Mouse (Mus musculus): ENCODE data around the gene Ccl26. TPM values are rescaled to one million over a fixed set of nuclear protein-coding genes. Genes with fewer than 3 reads are reported as not detected.

The Ccl26 gene
- total and polyA plus RNA-seq, 2 experiments from 2014 or later: not detected

DNA sequence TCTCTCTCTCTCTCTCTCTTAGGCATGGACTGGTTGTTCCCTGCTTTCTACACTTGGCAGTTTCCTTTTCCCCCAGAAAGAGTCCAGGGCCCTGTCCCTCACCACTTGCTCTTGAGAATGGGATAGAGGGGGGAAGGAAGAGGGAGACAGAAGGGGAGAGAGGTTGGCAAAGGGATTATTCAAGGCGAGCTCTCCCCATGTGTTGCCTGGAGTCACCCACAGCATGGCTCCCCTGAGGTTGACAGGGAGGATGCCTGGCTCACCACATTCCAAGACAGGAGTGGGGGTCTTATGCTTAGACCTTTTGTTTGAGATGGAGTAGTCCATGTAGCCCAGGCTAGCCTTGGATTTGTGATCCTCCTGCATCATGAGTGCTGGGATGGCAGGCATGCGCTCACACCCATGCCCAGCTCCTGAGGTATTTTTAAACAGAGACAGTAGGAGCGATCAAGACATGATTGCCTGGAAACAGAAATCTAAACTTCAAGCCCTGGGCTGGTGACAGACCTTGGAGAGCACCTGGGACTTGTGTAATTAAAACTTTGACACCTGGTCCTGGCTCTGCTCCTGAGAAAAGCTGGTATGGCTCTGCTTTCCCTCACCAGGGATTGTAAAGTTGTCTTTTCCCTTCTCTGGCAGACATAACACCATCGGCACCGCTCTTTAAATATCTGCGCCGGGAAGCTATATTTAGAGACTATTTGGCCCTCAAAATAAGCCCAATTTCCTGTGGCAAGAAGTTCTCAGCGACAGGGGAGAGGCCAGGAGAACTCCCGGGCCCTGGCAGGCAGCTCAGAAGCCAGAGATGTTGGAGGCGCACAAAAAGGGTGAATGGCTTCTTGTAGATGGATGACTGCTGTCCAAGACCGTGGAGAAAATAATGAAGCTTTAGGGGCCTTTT lies 38.5 kb downstream of the Ccl26 start:
- DNase-seq (ENCODE audit: low spot score) (no peak), ATAC-seq (ENCODE audit: low FRiP score) (no peak)
- Histone ChIP-seq H3K9ac (replicated peaks; ENCODE audit: low read length, poor library complexity, severe bottlenecking) (no peak overlapping the region), H3K27ac (ENCODE audit: low read depth, low read length) (no peak overlapping the region), H3K4me3 (ENCODE audit: low read depth, low read length) (no peak overlapping the region), H3K4me1 (ENCODE audit: insufficient read depth, low read length) (no peaks in the 10 kb centered on the region), H3K36me3 (ENCODE audit: insufficient read depth, low read length) (no peaks in the 10 kb centered on the region), H3K9me3 (ENCODE audit: low read length) (no peaks in the 10 kb centered on the region), H3K4me2 (ENCODE audit: low read depth, low read length, poor library complexity, severe bottlenecking) (no peak overlapping the region), H3K27me3 (ENCODE audit: insufficient read depth, low read length) (no peaks in the 10 kb centered on the region)
- TF ChIP-seq CTCF (IDR thresholded peaks at IDR 0.05): no peak
- WGBS: 78% methylated on average over 11 of the region's 11 CpGs

DNA sequence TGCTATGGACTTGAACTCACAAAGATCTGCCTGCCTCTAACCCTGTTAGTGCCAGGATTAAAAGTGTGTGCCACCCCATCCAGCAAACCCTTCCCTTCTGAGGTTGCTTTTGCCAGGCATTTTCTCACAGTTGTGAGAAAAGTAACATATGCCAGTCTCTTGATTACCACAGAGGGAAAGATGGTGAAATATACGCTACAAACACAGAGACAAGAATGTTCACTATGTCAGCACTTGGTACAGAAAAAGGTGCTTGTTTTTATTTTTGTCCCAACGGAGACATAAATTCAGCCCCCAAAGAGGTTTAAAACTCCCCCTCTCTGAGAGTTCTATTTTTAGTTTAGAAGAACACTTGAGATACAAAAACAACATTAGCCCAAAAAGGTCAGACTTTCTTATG lies 39.3 kb downstream of the Ccl26 start:
- no peak for ATAC-seq (ENCODE audit: low FRiP score)
- Histone ChIP-seq H3K4me3 (ENCODE audit: low read depth, low read length) (no peak overlapping the region), H3K36me3 (ENCODE audit: insufficient read depth, low read length) (no peaks in the 10 kb centered on the region), H3K27me3 (ENCODE audit: insufficient read depth, low read length) (no peaks in the 10 kb centered on the region), H3K9ac (replicated peaks; ENCODE audit: low read length, poor library complexity, severe bottlenecking) (no peak overlapping the region), H3K27ac (ENCODE audit: low read depth, low read length) (no peak overlapping the region), H3K4me2 (ENCODE audit: low read depth, low read length, poor library complexity, severe bottlenecking) (no peak overlapping the region), H3K9me3 (ENCODE audit: low read length) (no peaks in the 10 kb centered on the region), H3K4me1 (ENCODE audit: insufficient read depth, low read length) (no peaks in the 10 kb centered on the region)
- TF ChIP-seq CTCF (IDR thresholded peaks at IDR 0.05): no peak
- DNase-seq (ENCODE audit: low spot score): no peak
- 89% methylated on average over 2 of the region's 2 CpGs for WGBS

DNA sequence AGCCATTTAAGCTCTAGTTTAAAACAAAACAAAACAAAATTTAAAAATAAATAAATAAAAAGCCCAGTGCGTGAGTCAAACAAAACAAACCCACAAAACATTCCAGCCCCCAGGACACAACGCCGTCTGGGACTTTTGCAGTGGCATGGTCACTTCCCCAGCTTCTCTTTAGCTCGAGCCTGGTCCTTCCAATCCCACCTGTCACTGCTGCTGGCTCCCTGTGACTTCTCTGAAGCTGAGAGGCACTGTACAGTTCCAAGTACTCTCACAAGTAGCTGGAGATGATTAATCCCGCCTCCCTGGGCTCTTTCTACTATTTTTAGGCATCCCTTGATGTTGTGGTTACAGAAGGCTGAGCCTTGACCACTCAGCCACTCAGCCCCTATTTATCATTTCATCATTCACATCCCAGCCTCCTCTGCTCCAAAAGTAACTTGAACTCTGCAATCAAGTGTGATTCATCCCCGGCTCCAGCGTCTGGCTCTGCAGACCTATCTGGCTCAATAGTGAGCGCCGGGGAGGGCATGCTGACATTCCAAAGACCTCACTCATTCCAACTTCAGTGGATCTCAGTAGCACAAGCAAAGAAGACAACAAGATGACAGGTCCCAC lies 41.2 kb downstream of the Ccl26 start:
- no peak for TF ChIP-seq CTCF (IDR thresholded peaks at IDR 0.05)
- no peak overlapping the region for H3K4me3 ChIP-seq (ENCODE audit: low read depth, low read length)
- H3K36me3 ChIP-seq (ENCODE audit: insufficient read depth, low read length): no peaks in the 10 kb centered on the region
- DNase-seq (ENCODE audit: low spot score) (no peak), ATAC-seq (ENCODE audit: low FRiP score) (no peak)
- no peak overlapping the region for H3K9ac ChIP-seq (replicated peaks; ENCODE audit: low read length, poor library complexity, severe bottlenecking)
- 88% methylated on average over 9 of the region's 9 CpGs for WGBS
- H3K4me2 ChIP-seq (ENCODE audit: low read depth, low read length, poor library complexity, severe bottlenecking): no peak overlapping the region
- H3K9me3 ChIP-seq (ENCODE audit: low read length): no peaks in the 10 kb centered on the region
- no peaks in the 10 kb centered on the region for H3K27me3 ChIP-seq (ENCODE audit: insufficient read depth, low read length)
- H3K27ac ChIP-seq (ENCODE audit: low read depth, low read length): no peak overlapping the region
- no peaks in the 10 kb centered on the region for H3K4me1 ChIP-seq (ENCODE audit: insufficient read depth, low read length)

DNA sequence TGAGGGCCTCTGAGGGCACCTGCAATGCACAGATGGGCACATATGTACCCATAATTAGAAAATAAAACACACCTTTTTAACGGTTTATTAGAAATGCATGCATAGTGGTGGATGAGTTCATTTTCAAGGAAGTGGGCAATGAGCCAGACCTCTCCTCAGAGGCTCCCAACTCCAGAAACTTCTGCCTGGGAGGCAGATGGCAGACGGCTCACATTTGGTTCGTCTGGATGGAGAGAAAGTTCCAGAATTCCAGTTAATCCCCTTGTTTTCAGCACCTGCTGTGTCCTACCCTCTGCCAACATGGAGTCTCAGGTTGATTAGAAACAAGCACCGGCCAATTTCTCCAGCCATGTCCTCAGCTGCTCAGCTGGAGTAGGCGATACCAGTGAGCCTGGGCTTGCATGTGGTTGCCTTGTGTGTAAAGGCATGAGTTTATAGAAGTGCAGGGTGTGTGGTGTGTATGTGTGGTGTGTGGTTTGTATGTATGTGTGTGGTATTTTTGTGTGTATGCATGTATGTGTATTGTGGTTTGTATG lies 46.0 kb downstream of the Ccl26 start:
- Histone ChIP-seq H3K27ac (ENCODE audit: low read depth, low read length) (no peak overlapping the region), H3K9ac (replicated peaks; ENCODE audit: low read length, poor library complexity, severe bottlenecking) (no peak overlapping the region), H3K9me3 (ENCODE audit: low read length) (no peaks in the 10 kb centered on the region), H3K36me3 (ENCODE audit: insufficient read depth, low read length) (no peaks in the 10 kb centered on the region), H3K4me1 (ENCODE audit: insufficient read depth, low read length) (no peaks in the 10 kb centered on the region), H3K4me2 (ENCODE audit: low read depth, low read length, poor library complexity, severe bottlenecking) (no peak overlapping the region), H3K27me3 (ENCODE audit: insufficient read depth, low read length) (no peaks in the 10 kb centered on the region), H3K4me3 (ENCODE audit: low read depth, low read length) (no peak overlapping the region)
- WGBS: 78% methylated on average over 5 of the region's 5 CpGs
- peak; percentile 69 for DNase-seq (ENCODE audit: low spot score)
- no peak for TF ChIP-seq CTCF (IDR thresholded peaks at IDR 0.05)
- ATAC-seq (ENCODE audit: low FRiP score): no peak

DNA sequence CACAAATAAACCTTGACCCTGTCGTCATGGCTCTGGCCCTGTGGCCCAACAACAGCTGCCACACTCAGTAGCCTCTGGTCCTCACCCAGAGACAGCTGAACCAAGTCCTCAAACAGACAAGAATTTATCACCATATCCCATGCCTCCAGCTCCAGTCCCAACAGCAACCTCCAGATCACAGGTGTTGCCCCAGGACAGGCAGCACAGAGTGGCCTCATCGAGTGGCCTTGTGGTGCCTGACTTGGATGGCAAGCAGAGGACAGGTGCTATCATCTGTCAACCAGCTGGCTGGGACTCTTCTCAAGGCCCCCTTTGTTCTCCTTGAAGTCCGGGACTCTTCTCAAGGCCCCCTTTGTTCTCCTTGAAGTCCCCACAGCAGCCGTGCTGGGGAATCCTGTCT lies 50.2 kb downstream of the Ccl26 start:
- ATAC-seq (ENCODE audit: low FRiP score): no peak
- no peak overlapping the region for H3K4me2 ChIP-seq (ENCODE audit: low read depth, low read length, poor library complexity, severe bottlenecking)
- no peak for DNase-seq (ENCODE audit: low spot score)

DNA sequence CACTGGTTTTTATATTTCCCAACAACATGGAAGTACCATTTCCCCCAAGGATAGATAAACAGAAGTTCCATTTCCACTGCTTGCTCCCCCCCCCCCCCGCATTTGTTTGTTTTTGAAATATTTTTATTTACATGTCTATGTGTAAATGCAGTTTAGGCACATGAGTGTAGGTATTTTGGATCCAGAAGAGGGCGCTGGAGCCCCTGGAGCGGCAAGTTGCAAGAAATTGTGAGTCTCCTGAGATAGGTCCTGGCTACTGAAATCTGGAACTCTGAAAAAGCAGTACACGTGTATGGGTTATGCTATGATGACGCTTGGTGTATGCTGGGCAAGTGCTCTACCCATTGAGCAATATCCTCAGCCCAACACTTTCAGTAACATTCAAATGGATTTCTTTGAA lies 52.3 kb downstream of the Ccl26 start:
- Histone ChIP-seq H3K4me3 (ENCODE audit: low read depth, low read length) (no peak overlapping the region), H3K27ac (ENCODE audit: low read depth, low read length) (no peak overlapping the region), H3K36me3 (ENCODE audit: insufficient read depth, low read length) (no peaks in the 10 kb centered on the region), H3K4me2 (ENCODE audit: low read depth, low read length, poor library complexity, severe bottlenecking) (no peak overlapping the region), H3K27me3 (ENCODE audit: insufficient read depth, low read length) (no peaks in the 10 kb centered on the region), H3K9me3 (ENCODE audit: low read length) (no peaks in the 10 kb centered on the region), H3K4me1 (ENCODE audit: insufficient read depth, low read length) (no peaks in the 10 kb centered on the region; the same call in 1 of the 2 replicates), H3K9ac (replicated peaks; ENCODE audit: low read length, poor library complexity, severe bottlenecking) (no peak overlapping the region)
- DNase-seq (ENCODE audit: low spot score) (no peak), ATAC-seq (ENCODE audit: low FRiP score) (no peak)
- 69% methylated on average over 5 of the region's 5 CpGs for WGBS
- TF ChIP-seq CTCF (IDR thresholded peaks at IDR 0.05): peak; percentile 35

More for the DNA sequence above, 50.2 kb downstream of the Ccl26 start:
- 41% methylated on average over 4 of the region's 4 CpGs for WGBS
- Histone ChIP-seq H3K4me3 (ENCODE audit: low read depth, low read length) (no peak overlapping the region), H3K9me3 (ENCODE audit: low read length) (no peaks in the 10 kb centered on the region), H3K36me3 (ENCODE audit: insufficient read depth, low read length) (no peaks in the 10 kb centered on the region), H3K27me3 (ENCODE audit: insufficient read depth, low read length) (no peaks in the 10 kb centered on the region), H3K9ac (replicated peaks; ENCODE audit: low read length, poor library complexity, severe bottlenecking) (no peak overlapping the region), H3K27ac (ENCODE audit: low read depth, low read length) (no peak overlapping the region), H3K4me1 (ENCODE audit: insufficient read depth, low read length) (no peaks in the 10 kb centered on the region)
- TF ChIP-seq CTCF (IDR thresholded peaks at IDR 0.05): no peak

Other genes starting within 250 kb of the Ccl26 start
- 0.33 and 0.49 TPM in 2 replicates for gene Fkbp6, start 213.5 kb downstream of the Ccl26 start, total RNA-seq (2014; rRNA removed)
- gene Fkbp6, start 213.5 kb downstream of the Ccl26 start, polyA plus RNA-seq (2015; fragmentation: Nextera tagmentation; extraction: Ambion mirVana): 0.12 and 0.36 TPM in 2 replicates
- not detected in 2 replicates for gene Trim50, start 210.3 kb downstream of the Ccl26 start, total RNA-seq (2014; rRNA removed)
- not detected in 2 replicates for gene Trim50, start 210.3 kb downstream of the Ccl26 start, polyA plus RNA-seq (2015; fragmentation: Nextera tagmentation; extraction: Ambion mirVana)
- gene Nsun5, start 193.6 kb downstream of the Ccl26 start, total RNA-seq (2014; rRNA removed): 24.5 and 24.8 TPM in 2 replicates
- 16.8 and 19.0 TPM in 2 replicates for gene Nsun5, start 193.6 kb downstream of the Ccl26 start, polyA plus RNA-seq (2015; fragmentation: Nextera tagmentation; extraction: Ambion mirVana)
- 12.4 and 12.8 TPM in 2 replicates for gene Pom121, start 169.0 kb downstream of the Ccl26 start, total RNA-seq (2014; rRNA removed)
- gene Pom121, start 169.0 kb downstream of the Ccl26 start, polyA plus RNA-seq (2015; fragmentation: Nextera tagmentation; extraction: Ambion mirVana): 6.7 and 8.5 TPM in 2 replicates
- gene Hip1, start 18.4 kb downstream of the Ccl26 start, total RNA-seq (2014; rRNA removed): 122 and 126 TPM in 2 replicates
- gene Hip1, start 18.4 kb downstream of the Ccl26 start, polyA plus RNA-seq (2015; fragmentation: Nextera tagmentation; extraction: Ambion mirVana): 24.9 and 28.3 TPM in 2 replicates
- 0.66 and 2.2 TPM in 2 replicates for gene Ccl24, start 9.5 kb upstream of the Ccl26 start, total RNA-seq (2014; rRNA removed)
- gene Ccl24, start 9.5 kb upstream of the Ccl26 start, polyA plus RNA-seq (2015; fragmentation: Nextera tagmentation; extraction: Ambion mirVana): 1.9 and 2.4 TPM in 2 replicates
- 31.3 and 31.8 TPM in 2 replicates for gene Rhbdd2, start 69.0 kb upstream of the Ccl26 start, total RNA-seq (2014; rRNA removed)
- 136 and 143 TPM in 2 replicates for gene Rhbdd2, start 69.0 kb upstream of the Ccl26 start, polyA plus RNA-seq (2015; fragmentation: Nextera tagmentation; extraction: Ambion mirVana)
- 75.2 and 85.5 TPM in 2 replicates for gene Por, start 106.5 kb upstream of the Ccl26 start, total RNA-seq (2014; rRNA removed)
- gene Por, start 106.5 kb upstream of the Ccl26 start, polyA plus RNA-seq (2015; fragmentation: Nextera tagmentation; extraction: Ambion mirVana): 94.1 and 96.5 TPM in 2 replicates
- gene Tmem120a, start 180.9 kb upstream of the Ccl26 start, total RNA-seq (2014; rRNA removed): 44.9 and 67.3 TPM in 2 replicates
- gene Tmem120a, start 180.9 kb upstream of the Ccl26 start, polyA plus RNA-seq (2015; fragmentation: Nextera tagmentation; extraction: Ambion mirVana): 99.2 and 100 TPM in 2 replicates
- gene Styxl1, start 214.8 kb upstream of the Ccl26 start, total RNA-seq (2014; rRNA removed): not detected in 2 replicates
- gene Styxl1, start 214.8 kb upstream of the Ccl26 start, polyA plus RNA-seq (2015; fragmentation: Nextera tagmentation; extraction: Ambion mirVana): 0.33 and 0.44 TPM in 2 replicates
- gene Mdh2, start 214.9 kb upstream of the Ccl26 start, total RNA-seq (2014; rRNA removed): 158 and 172 TPM in 2 replicates
- gene Mdh2, start 214.9 kb upstream of the Ccl26 start, polyA plus RNA-seq (2015; fragmentation: Nextera tagmentation; extraction: Ambion mirVana): 656 and 707 TPM in 2 replicates
- gene Srrm3, start 243.3 kb upstream of the Ccl26 start, total RNA-seq (2014; rRNA removed): 85.2 and 123 TPM in 2 replicates
- 52.5 and 58.8 TPM in 2 replicates for gene Srrm3, start 243.3 kb upstream of the Ccl26 start, polyA plus RNA-seq (2015; fragmentation: Nextera tagmentation; extraction: Ambion mirVana)